Mouse (Mus musculus) gastrocnemius, adult 2 months (tissue): ENCODE data around the gene Col9a3. TPM values are rescaled to one million over a fixed set of nuclear protein-coding genes. Genes with fewer than 3 reads are reported as not detected.
A peak's percentile ranks its signal among the peaks of the same experiment; 100 is the strongest.

Experiments
- DNase-seq: peaks from one replicate; pipeline ENCODE4 v3.0.0; 2022
- H3K27ac ChIP-seq: fragments of 200-600 bp; 2 replicates; pipeline ENCODE4 v1.8.1; 2022; ENCODE audit warnings: mild to moderate bottlenecking
- H3K4me3 ChIP-seq: fragments of 200-600 bp; 2 replicates; pipeline ENCODE4 v1.8.1; 2022; ENCODE audit warnings: mild to moderate bottlenecking, moderate library complexity
- CTCF ChIP-seq: fragments of 200-600 bp; IDR thresholded peaks from 2 replicates; pipeline ENCODE4 v1.8.1; 2022; ENCODE audit warnings: antibody characterized with exemption, mild to moderate bottlenecking, moderate library complexity
- intact Hi-C: fragments of 180-260 bp; cut with DNase I; formaldehyde crosslinking; loops from one replicate; pipeline ENCODE4 v1.15.1; 2025
- total RNA-seq, 2 experiments: library from RNA; stranded (reverse); gene quantifications; 2 replicates each; pipeline ENCODE4 v1.2.3; 2021

The Col9a3 gene
- total RNA-seq, 2 experiments from 2014 or later = not detected

- peak overlapping the region; percentile 98 for H3K27ac ChIP-seq
These were observed 15.0 kb upstream of the Col9a3 start for GRCm38 (mm10) chr2:180582481-180583153.

GRCm38 (mm10) chr2:180583154-180583507 is 14.5 kb upstream of the Col9a3 start:
- intact Hi-C loops = loop anchor here (5.0 to 10.0 kb wide), 2 partner anchors 164 to 308 kb away; partner anchors contain the start of gene Cables2
- peak overlapping the region; percentile 98 for H3K27ac ChIP-seq
- H3K4me3 ChIP-seq = peak overlapping the region; percentile 85
- TF ChIP-seq CTCF = no peak
- DNase-seq = no peak

More at GRCm38 (mm10) chr2:180582481-180583153, 15.0 kb upstream of the Col9a3 start:
- no peak; the same call in 1 of the 2 replicates for TF ChIP-seq CTCF
- intact Hi-C loops = loop anchor here (5.0 to 10.0 kb wide), 2 partner anchors 165 to 308 kb away; partner anchors contain the start of gene Cables2
- peak; percentile 98 for DNase-seq
- H3K4me3 ChIP-seq = peak overlapping the region; percentile 85

DNA sequence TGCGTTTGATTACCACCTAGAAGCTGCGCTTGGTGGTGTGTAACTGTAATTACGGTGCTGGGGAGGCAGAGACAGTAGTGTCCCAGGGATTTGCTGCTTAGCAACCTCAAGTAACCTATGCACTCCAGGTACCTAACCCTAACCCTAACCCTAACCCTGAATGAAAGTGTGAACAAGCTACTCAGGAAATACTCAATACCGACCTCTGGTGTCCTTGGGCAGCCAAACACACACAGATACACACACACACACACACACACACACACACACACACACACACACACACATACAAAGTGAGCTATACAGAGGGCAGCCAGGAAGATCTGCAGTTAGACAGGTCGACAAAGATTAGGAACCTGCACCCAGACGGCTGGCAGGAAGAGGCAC is 8.9 kb upstream of the Col9a3 start:
- no peak for DNase-seq
- intact Hi-C loops = loop anchor here (10.0 kb wide), 1 partner anchor 314 kb away; the partner anchor contains the start of gene Cables2
- TF ChIP-seq CTCF = no peak
- Histone ChIP-seq H3K27ac (peak overlapping the region; percentile 95), H3K4me3 (peak overlapping the region; percentile 97)

- intact Hi-C loops = loop anchor here (10.0 kb wide), 1 partner anchor 314 kb away; the partner anchor contains the start of gene Cables2
- TF ChIP-seq CTCF = peak; percentile 46
- DNase-seq = peak; percentile 85
- peak within 1 kb of the TSS; percentile 95 for H3K27ac ChIP-seq
- peak within 1 kb of the TSS; percentile 97 for H3K4me3 ChIP-seq
These were observed 8.3 kb upstream of the Col9a3 start, which contains the start of gene Ogfr for GRCm38 (mm10) chr2:180589123-180589831. Gene Ogfr, plus strand, starts transcription at chr2:180589245.

- TF ChIP-seq CTCF = no peak
- Histone ChIP-seq H3K4me3 (no peak overlapping the region; the same call in 1 of the 2 replicates), H3K27ac (no peak overlapping the region)
- DNase-seq = no peak
- intact Hi-C loops = no loop called here
These were observed 641 bp downstream of the Col9a3 start for GRCm38 (mm10) chr2:180598157-180598705.

DNA sequence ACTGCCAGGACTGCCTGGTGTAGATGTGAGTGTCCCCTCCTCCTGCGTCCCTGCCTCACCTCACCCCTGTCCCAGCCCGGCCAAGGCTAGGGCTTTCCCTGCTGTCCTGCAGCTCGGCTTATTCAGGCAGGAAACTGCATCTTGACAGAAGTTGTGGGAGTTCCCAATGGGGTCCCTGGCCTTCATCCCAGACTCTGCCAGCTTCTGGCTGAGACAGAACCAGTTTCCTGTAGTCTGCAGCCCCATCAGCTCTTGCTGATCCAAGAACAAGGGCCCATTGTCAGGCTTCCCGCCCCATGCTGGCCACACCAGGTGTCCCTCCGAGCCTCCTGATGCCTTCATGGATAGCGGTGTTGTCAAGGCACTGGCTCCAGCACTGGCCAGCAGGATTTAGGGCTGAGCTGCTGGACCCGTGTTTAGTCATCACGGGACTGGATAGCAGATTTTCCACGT is 3.0 kb downstream of the Col9a3 start:
- intact Hi-C loops = no loop called here
- no peak for TF ChIP-seq CTCF
- peak; percentile 11 for DNase-seq
- no peak overlapping the region for H3K27ac ChIP-seq
- no peak overlapping the region for H3K4me3 ChIP-seq

DNA sequence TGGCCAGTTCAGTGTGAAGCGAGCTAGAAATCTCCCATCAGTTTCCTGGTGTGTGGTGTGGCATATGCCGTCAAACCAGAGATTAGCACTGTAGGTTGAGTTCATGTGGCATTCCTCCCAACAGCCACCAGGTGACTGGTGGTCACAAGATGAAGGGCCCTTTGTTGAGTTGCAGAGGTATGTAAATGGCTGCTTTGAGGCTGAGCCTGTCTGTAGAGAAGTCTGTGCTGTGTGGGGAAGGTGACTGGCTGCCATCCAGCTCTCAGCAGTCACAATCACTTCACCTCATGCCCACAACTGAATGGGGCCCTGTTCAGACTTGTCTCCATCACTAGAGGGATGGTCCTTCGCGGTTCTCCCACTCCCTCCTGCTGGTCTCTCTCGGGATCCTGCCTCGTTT is 7.2 kb downstream of the Col9a3 start:
- H3K4me3 ChIP-seq = no peak overlapping the region
- intact Hi-C loops = no loop called here
- no peak for DNase-seq
- no peak overlapping the region for H3K27ac ChIP-seq
- no peak for TF ChIP-seq CTCF

GRCm38 (mm10) chr2:180610283-180610682 is 12.7 kb downstream of the Col9a3 start:
- no peak overlapping the region for H3K27ac ChIP-seq
- TF ChIP-seq CTCF = no peak
- no peak overlapping the region for H3K4me3 ChIP-seq
- DNase-seq = no peak
- intact Hi-C loops = no loop called here

GRCm38 (mm10) chr2:180611882-180612281 is 14.3 kb downstream of the Col9a3 start:
- Histone ChIP-seq H3K27ac (no peak overlapping the region), H3K4me3 (no peak overlapping the region)
- no peak for DNase-seq
- intact Hi-C loops = no loop called here
- TF ChIP-seq CTCF = no peak

DNA sequence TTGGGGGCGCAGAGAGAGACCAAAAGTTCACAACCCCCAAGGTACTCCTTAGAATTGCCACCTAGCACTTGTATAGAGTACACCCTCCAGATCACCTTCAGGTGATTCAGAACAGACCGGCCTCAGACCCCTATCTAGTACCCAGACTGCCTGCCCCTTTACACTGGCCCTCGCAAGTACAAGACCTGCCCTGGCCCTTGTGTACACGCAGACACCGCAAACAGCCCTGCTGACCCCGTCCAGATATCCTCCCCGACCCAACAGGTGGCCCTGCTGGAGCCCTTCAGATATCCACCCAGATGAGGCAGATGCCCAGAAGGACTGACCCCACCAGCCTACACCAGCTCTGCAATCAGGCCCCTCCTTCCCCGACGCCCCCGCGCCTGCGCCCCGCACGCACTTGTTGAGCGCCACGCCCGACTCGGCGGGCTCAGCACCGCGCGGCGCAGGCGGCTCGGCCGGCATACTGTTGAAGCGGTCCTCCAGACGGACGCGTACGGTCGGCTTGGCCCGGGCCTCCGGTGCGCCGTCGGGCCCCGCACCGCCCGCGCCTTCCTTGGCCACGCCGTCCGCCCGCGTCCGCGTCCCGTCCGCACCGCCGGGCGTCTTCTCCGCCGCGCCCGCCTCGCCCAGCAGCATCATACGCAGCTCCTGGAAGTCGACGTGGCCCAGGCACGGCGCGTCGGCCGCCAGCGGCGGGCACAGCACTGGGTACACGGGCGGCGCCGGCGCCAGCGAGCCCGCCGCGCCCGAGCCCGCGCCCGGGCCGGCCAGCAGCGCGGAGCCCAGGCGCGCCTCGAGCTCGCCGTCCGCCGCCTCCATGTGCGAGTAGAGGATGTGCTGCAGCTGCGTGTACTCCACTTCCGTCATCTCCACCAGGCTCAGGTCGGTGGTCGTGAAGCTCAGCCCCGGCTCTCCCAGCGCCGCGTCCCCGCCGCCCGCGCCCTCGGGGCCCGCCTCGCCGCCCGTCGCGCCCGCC is 44.3 kb downstream of the Col9a3 start:
- intact Hi-C loops = no loop called here

DNA sequence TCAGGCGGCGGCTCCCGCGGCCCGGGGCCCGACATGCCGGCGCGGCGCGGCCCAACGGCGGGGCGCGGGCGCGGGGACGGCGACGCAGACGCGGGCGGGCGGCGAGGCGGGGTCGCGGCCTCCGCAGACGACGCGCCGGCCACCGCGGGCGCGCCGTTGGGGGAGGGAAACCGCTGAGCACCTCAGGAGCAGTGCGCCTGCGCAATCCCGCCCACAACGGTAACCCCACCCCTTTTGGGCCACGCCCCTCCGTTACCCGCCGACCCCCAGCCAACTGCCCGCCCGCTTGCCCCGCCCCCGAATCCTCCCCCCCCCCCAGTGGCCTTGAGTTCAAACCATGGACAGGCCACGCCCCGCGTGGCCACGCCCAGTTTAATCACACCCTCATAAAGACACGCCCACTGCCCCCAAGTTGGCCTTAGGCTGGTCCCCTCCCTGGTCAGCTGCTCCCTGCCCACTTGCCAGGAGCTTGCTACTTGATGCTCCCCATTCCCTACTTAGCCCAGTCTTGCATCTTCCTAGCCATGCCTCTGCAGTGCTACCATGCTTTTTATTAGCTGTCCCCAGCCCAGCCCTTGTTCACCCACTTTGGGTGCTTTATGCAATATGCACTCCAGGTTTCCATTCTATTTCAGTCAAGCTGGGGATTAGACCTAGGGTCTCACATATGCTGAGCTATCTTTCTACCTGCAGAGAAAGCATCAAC is 45.1 kb downstream of the Col9a3 start, which contains the start of gene Tcfl5:
Gene Tcfl5 (minus strand): TSS at position 154 of the 706 bp plus-strand sequence.
- no peak for TF ChIP-seq CTCF
- Histone ChIP-seq H3K4me3 (no peak within 1 kb of the TSS), H3K27ac (no peak within 1 kb of the TSS)
- intact Hi-C loops = no loop called here
- DNase-seq = no peak

More for the DNA sequence above, 44.3 kb downstream of the Col9a3 start:
- no peak overlapping the region for H3K27ac ChIP-seq
- no peak for TF ChIP-seq CTCF
- no peak for DNase-seq
- H3K4me3 ChIP-seq = no peak overlapping the region
